Mouse (Mus musculus): ENCODE data around the gene March1.

The March1 gene

DNA sequence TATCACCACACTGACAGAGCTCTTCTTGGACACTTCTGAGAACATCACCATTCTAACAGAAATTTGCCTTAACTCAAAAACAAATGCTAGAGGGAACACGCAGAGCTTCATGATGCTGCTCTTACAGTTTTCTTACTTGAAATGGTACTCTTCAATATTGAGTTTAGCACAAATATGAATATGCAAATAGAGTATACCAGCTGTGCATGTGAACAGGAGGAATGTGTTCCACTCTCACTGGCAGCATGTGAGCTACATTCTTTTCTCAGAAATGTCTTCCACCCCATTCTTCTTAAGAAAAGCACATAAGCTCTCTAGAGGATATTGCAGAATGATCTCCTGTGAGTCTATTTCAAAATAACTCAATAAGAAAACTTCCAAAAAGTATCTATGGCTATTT, 370.0 kb downstream of the March1 start:
- no peak for DNase-seq (ENCODE audit: low spot score)

- no peak for DNase-seq (ENCODE audit: low spot score)
Measured at GRCm38 (mm10) chr8:66022815-66023214, 405.1 kb downstream of the March1 start.

GRCm38 (mm10) chr8:66033651-66034050, 416.0 kb downstream of the March1 start:
- no peak for DNase-seq (ENCODE audit: low spot score)

GRCm38 (mm10) chr8:66034429-66034828, 416.7 kb downstream of the March1 start:
- DNase-seq (ENCODE audit: low spot score): no peak

DNA sequence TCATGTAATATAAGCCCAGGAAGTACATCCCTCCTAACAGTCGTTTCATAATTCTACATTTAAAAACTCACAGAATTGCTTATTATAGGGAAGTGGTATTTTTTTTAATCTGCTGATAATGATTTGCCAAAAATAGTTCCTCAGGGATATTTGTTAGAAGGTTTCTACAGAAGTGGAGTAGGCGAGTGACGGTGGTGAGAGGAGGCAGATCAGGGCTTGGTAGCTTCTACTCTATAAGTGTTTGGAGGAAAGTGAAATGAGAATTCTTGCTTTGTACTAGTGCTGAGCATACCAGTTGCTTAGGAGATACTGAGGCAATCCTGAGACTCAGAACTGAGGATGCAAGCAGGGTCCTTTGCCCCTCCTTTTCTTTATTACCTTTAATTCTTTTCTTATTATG, 476.5 kb downstream of the March1 start:
- no peak for DNase-seq (ENCODE audit: low spot score)

DNA sequence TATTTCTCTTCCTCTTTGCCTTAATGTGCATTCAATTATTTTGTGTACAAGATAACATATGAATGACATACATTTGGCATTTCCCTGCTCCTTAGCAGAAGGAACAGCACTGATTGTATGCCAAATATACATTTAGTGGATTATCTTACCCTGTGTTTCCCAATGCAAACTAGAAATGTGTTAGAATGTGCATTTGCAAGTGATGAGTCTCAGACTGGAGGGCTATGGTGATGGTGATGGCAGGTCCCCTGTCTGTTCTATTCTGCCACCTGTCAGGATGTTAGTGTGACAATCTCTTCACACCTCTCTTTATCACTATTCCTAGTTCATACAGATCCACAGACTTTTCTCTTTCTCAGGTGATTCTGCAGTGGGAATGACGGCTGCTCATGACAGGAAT, 480.4 kb downstream of the March1 start:
- DNase-seq (ENCODE audit: low spot score): no peak

DNA sequence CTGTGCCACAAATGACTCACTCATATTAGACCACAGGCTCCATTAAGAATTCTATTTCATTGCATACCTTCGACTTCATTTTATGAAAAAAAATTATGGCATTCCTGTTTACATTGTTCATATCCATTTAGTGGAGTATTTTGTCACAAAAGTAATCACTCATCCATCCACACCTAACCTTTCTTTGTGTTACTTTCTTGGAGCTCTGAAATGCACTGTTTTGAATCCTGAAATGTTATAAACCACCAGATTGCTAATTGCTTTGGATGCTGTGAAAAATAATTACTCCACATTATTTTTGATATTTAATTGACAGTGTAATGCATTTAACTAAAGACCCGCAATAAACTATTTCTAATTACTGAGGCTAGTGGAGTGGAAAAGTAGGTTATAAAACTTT, 501.6 kb downstream of the March1 start:
- DNase-seq (ENCODE audit: low spot score): no peak

- DNase-seq (ENCODE audit: low spot score): no peak
Measured at GRCm38 (mm10) chr8:66159648-66160047, 541.9 kb downstream of the March1 start.

- no peak for DNase-seq (ENCODE audit: low spot score)
Measured at GRCm38 (mm10) chr8:66166835-66167234, 549.1 kb downstream of the March1 start.

DNA sequence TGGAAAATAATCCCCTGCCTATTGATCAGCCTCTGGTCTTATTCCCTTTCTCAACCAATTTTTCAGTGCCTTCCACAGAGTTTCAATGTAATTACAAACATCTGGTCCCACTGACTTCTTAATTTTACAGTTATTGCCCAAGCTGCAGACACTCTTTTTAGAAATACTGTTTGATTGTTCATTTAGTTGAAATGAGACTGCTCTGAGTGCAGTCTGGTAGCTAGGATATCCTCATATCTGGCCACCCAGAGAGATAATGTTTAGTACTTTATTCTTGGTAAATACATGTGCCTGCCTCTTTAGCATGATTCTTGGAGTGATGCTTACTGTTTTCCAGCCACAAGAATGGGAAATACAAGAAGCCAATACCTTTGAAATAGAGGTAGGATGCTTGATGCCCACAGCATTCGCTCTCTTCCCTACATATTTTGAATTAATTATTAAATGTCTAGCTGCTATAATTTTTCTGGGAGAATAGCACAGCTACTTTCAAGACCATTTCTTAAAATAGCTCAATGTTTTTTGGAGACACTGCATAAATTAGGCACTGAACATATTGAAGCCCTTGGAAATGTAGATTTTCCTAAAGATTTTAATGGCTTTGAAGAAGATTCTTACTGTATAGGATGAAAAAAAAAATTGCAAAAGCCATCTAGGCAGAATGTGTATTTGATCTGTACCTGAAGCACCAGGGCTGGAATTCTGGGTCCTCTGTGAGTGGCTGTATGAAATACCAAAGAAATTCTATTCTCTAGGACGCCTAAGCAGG, 549.9 kb downstream of the March1 start:
- no peak for DNase-seq (ENCODE audit: low spot score)

DNA sequence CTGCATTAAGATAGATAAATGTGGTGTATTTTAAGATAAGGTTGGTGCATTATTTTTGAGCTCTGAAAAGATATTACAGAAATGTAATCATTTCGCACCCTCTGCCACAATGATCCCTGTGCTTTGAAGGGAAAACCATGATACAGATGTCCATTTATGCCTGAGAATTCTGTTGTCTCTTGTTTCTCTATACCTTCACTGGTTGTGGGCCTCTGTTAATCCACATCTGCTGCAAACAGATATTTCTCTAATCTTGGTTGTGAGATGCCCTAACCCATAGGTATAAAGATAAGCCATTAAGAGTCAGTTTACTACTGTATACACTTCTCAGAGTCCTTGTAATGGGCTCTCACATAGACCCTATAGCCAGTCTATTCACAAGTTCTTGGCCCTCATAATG, 561.6 kb downstream of the March1 start:
- DNase-seq (ENCODE audit: low spot score): no peak

DNA sequence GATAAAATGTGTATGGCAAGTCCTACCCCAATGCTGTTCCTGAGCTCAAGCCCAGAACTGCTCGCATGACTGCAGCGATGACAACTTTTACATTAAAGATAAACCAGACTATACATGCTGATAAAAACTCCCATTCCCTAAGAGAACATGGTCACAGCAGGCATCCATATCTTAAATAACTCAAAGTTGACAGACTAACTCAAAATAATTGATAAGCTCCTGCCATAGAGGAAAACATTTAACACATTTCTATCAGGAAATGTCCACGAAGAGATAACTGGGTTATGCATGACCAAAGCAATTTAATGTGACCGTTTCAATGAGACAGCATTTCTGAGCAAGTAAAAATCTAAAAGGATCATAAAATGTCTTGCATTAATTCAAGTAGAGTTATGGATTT, 563.6 kb downstream of the March1 start:
- no peak for DNase-seq (ENCODE audit: low spot score)

GRCm38 (mm10) chr8:66182257-66182656, 564.6 kb downstream of the March1 start:
- no peak for DNase-seq (ENCODE audit: low spot score)

GRCm38 (mm10) chr8:66183454-66183853, 565.8 kb downstream of the March1 start:
- DNase-seq (ENCODE audit: low spot score): no peak

DNA sequence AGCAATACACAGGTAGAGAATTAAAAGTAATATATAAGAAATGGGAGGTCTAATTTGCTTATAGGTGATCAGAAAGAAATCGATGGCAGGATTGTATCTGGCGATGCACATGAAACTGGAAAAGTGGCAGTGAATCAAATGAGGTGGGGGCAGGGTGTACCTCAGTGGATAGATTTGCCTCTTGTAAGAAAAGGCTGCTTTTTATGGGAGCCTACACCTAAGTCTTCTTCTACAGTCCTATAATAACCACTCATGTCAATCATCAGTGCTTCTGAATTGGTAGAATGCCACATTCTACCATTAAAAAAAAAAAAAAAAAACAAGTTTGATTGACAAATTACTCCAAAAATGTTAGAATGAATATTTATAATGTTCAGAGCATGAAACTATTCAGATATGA, 567.5 kb downstream of the March1 start:
- no peak for DNase-seq (ENCODE audit: low spot score)

DNA sequence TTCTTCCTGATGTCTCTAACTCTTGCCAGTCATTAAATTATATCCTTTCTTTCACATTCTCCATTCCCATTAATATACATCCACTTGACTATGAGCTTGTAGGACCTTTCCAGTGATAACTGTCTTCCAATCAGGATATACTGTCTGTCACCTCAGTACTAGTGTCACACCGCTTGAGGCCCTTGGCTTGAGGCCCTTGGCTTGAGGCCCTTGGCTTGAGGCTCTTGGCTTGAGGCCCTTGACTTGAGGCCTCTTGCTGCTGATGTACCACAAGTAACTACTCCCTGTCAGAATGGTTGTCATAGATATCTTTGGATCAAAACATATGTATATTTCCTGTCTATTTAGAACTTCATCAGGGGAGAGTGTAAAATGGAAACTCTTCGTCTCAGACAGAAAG, 576.7 kb downstream of the March1 start:
- no peak for DNase-seq (ENCODE audit: low spot score)

GRCm38 (mm10) chr8:66200169-66200568, 582.5 kb downstream of the March1 start:
- no peak for DNase-seq (ENCODE audit: low spot score)

DNA sequence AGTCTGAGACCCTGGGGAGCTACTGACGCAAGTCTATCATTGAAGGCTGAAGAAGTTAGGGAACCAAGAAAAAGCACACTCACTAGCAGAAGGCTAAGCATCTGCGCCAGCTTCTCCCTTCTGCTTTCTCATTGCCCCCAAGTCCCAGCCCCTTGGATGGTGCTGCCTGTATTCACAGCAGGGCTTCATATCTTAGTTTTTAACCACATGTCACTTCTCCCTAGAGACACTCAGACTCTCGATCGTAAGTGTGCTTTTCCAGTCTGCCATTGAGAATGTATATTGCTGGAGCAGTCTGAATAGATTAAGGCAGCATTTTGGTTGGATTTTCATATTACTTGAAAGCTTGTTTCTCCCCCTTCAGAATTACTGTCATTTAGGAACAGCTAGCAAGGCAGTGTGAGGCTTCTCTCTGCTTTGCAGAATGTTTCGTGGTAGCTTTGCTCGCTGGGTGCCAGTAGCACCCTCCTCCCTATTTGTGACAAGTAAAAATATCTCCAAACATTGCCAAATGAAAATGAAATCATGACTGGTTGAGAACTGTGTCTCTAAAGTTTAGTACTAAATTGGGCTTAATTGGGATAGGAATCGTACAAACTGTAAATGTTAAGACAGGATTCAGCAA, 586.2 kb downstream of the March1 start:
- no peak for DNase-seq (ENCODE audit: low spot score)

GRCm38 (mm10) chr8:66209553-66209952, 591.9 kb downstream of the March1 start:
- DNase-seq (ENCODE audit: low spot score): no peak

DNA sequence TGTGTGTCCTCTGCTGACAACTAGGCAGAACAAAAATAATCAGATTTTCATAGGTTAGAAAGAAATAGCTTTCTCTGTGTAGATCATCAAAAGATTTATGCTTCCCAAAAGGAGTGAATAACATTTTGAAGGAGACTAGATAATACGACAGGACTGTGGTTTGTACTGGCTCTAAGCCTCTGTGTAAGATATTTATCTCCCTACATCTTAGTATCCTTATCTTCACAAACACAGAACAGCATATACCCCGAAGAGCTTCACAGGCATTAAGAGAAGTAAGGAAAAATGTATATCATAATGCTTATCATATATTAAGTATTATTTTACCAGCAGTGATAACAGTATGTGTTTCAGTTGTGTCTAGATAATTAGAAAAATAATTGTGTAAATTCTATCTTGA, 592.6 kb downstream of the March1 start:
- no peak for DNase-seq (ENCODE audit: low spot score)

DNA sequence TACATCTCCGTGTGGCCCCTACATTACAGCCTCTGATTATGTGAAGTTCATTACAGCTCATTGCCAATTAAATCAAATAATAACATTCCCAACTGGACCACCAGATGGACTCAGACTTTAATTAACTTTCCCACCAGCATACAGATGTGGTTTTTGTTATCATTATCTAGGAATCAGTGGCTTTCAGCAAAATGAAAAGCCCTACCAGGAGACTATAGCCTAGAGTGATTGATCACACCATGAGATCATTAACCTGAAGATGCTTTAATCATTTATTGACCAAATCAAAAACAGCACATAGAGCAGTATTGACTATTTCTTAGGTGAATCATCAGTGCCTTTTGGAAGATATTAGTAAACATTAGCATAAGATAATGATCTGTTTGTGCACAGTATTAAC, 602.3 kb downstream of the March1 start:
- no peak for DNase-seq (ENCODE audit: low spot score)

GRCm38 (mm10) chr8:66229931-66230330, 612.2 kb downstream of the March1 start:
- DNase-seq (ENCODE audit: low spot score): no peak

GRCm38 (mm10) chr8:66269546-66269945, 651.8 kb downstream of the March1 start:
- DNase-seq (ENCODE audit: low spot score): no peak

DNA sequence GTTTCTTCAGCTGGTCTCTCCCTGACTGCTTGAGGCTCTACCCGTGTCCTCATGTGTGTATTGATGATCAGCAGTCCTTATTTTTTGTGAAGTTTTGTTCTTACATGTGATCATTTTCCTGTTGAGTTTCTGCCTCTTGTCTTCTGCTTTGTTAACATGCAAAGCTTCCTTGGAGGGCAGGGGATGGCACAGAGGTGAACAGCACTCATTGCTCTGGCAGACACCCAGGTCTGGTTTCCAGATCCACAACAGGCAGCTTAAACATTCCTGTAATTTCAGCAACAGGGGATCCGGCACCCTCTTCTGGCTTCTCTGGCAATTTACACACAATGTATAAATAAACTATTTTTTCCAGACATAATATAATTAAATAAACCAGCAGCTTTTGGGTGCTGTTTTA, 652.4 kb downstream of the March1 start:
- no peak for DNase-seq (ENCODE audit: low spot score)

Measured in testis, postnatal 14 days (tissue).